Mouse (Mus musculus) limb, embryonic 13.5 days (tissue): ENCODE data around the gene Prkag1. TPM values are rescaled to one million over a fixed set of nuclear protein-coding genes. Genes with fewer than 3 reads are reported as not detected.

Source experiments
- ATAC-seq: fragments of 200-750 bp; cut with Nextera tagmentation; 2 replicates; pipeline ENCODE4 v1.8.0; 2017; ENCODE audit warnings: low read depth, moderate number of reproducible peaks, moderate TSS enrichment; ENCODE audit not compliant: low FRiP score
- H3K27ac ChIP-seq: fragments of 300-500 bp; sonication (generic); 2 replicates; pipeline ENCODE4 v1.5.1; 2015; ENCODE audit warnings: inconsistent platforms, mild to moderate bottlenecking, moderate library complexity
- H3K27me3 ChIP-seq: fragments of 300-500 bp; sonication (generic); 2 replicates; pipeline ENCODE4 v1.6.1; 2015; ENCODE audit warnings: mild to moderate bottlenecking, inconsistent platforms
- H3K36me3 ChIP-seq: fragments of 300-500 bp; sonication (generic); 2 replicates; pipeline ENCODE4 v1.6.1; 2015; ENCODE audit warnings: inconsistent platforms, mild to moderate bottlenecking, moderate library complexity
- H3K4me1 ChIP-seq: fragments of 300-500 bp; sonication (generic); 2 replicates; pipeline ENCODE4 v1.6.1; 2015; ENCODE audit warnings: inconsistent platforms
- H3K4me2 ChIP-seq: fragments of 300-500 bp; sonication (generic); replicated peaks from 2 replicates; pipeline ENCODE4 v1.6.1; 2015; ENCODE audit warnings: inconsistent platforms, mild to moderate bottlenecking, moderate library complexity
- H3K4me3 ChIP-seq: fragments of 300-500 bp; sonication (generic); 2 replicates; pipeline ENCODE4 v1.5.1; 2015; ENCODE audit warnings: moderate library complexity, mild to moderate bottlenecking, inconsistent platforms
- H3K9ac ChIP-seq: fragments of 300-500 bp; sonication (generic); 2 replicates; pipeline ENCODE4 v1.6.1; 2015; ENCODE audit warnings: mild to moderate bottlenecking, inconsistent platforms
- H3K9me3 ChIP-seq: fragments of 300-500 bp; sonication (generic); 2 replicates; pipeline ENCODE4 v1.6.1; 2016; ENCODE audit warnings: inconsistent platforms
- WGBS: fragments of 180-500 bp; shearing (Covaris S2); methylation state at CpG from one replicate; pipeline ENCODE4 v1.1.7; 2015; 5-methylcytosine and 5-hydroxymethylcytosine counted together
- polyA plus RNA-seq: library from polyadenylated mRNA; unstranded; fragments of >200 nt; fragmentation: Nextera tagmentation; extraction: Ambion mirVana; gene quantifications from 2 replicates; pipeline ENCODE4 v1.2.1, GENCODE M21; 2015

Prkag1 gene
- polyA plus RNA-seq, 1 experiment from 2014 or later: 93.4 TPM

- Histone ChIP-seq H3K36me3 (peaks cover 100% of the 10 kb centered on the region), H3K4me1 (no peaks in the 10 kb centered on the region), H3K4me3 (no peak overlapping the region), H3K9ac (no peak overlapping the region), H3K9me3 (no peaks in the 10 kb centered on the region), H3K27ac (no peak overlapping the region), H3K27me3 (no peaks in the 10 kb centered on the region), H3K4me2 (no peak overlapping the region)
- no peak; the same call in 1 of the 2 replicates for ATAC-seq
- 89% methylated on average over 16 of the region's 16 CpGs for WGBS
These were observed 18.8 kb upstream of the Prkag1 start for GRCm38 (mm10) chr15:98849956-98850600.

GRCm38 (mm10) chr15:98849165-98849564 lies 17.8 kb upstream of the Prkag1 start:
- no peaks in the 10 kb centered on the region for H3K4me1 ChIP-seq
- H3K27me3 ChIP-seq: no peaks in the 10 kb centered on the region
- H3K36me3 ChIP-seq: peaks cover 100% of the 10 kb centered on the region
- H3K27ac ChIP-seq: no peak overlapping the region
- ATAC-seq: no peak
- no peak overlapping the region for H3K9ac ChIP-seq
- 93% methylated on average over 11 of the region's 11 CpGs for WGBS
- H3K4me2 ChIP-seq: no peak overlapping the region
- no peaks in the 10 kb centered on the region for H3K9me3 ChIP-seq
- no peak overlapping the region for H3K4me3 ChIP-seq

DNA sequence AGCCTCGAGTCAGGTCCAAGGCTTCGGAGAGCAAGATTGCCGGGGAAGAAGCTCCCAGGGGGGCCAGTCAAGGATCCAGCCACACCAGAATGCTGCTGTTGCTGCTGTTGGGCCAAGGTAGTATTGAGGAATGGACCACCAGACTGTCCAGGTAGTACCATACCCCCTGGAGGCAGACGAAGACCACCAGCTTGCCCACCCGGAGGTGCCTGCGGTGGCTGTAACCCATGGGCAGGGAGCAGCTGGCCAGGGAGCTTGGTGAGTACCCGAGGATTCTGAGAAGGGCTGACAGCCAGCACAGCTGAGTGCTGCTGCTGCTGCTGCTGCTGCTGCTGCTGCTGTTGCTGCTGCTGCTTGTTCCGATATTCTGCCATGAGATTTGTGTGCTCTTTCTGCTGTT lies 14.8 kb upstream of the Prkag1 start:
- no peak overlapping the region for H3K4me3 ChIP-seq
- H3K27me3 ChIP-seq: no peaks in the 10 kb centered on the region
- H3K4me2 ChIP-seq: no peak overlapping the region
- H3K27ac ChIP-seq: no peak overlapping the region
- WGBS: 91% methylated on average over 8 of the region's 8 CpGs
- H3K9me3 ChIP-seq: no peaks in the 10 kb centered on the region
- no peak for ATAC-seq
- H3K9ac ChIP-seq: no peak overlapping the region
- H3K36me3 ChIP-seq: peaks cover 100% of the 10 kb centered on the region
- H3K4me1 ChIP-seq: no peaks in the 10 kb centered on the region

DNA sequence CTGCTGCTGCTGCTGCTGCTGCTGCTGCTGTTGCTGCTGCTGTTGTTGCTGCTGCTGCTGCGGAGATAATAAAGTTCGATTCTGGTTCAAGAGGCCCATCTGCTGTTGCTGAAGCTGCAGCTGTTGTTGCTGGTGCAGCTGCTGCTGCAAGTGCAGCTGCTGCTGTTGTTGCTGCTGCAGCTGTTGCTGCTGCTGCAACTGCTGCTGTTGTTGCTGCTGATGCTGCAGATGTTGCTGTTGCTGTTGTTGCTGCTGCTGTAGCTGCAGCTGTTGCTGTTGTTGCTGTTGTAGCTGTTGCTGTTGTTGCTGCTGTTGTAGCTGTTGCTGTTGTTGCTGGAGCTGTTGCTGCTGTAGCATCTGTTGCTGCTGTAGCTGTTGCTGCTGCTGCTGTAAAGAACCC lies 13.8 kb upstream of the Prkag1 start:
- Histone ChIP-seq H3K27me3 (no peaks in the 10 kb centered on the region), H3K9me3 (no peaks in the 10 kb centered on the region), H3K4me3 (no peak overlapping the region), H3K27ac (no peak overlapping the region), H3K36me3 (peaks cover 100% of the 10 kb centered on the region), H3K4me1 (no peaks in the 10 kb centered on the region), H3K9ac (no peak overlapping the region), H3K4me2 (no peak overlapping the region)
- 88% methylated on average over 2 of the region's 2 CpGs for WGBS
- no peak for ATAC-seq

- Histone ChIP-seq H3K9me3 (no peaks in the 10 kb centered on the region), H3K27me3 (no peaks in the 10 kb centered on the region), H3K9ac (no peak overlapping the region), H3K4me3 (no peak overlapping the region), H3K4me2 (no peak overlapping the region), H3K4me1 (no peaks in the 10 kb centered on the region), H3K27ac (no peak overlapping the region), H3K36me3 (peaks cover 100% of the 10 kb centered on the region)
- no peak for ATAC-seq
- 88% methylated on average over 11 of the region's 11 CpGs for WGBS
These were observed 12.4 kb upstream of the Prkag1 start for GRCm38 (mm10) chr15:98843595-98844223.

DNA sequence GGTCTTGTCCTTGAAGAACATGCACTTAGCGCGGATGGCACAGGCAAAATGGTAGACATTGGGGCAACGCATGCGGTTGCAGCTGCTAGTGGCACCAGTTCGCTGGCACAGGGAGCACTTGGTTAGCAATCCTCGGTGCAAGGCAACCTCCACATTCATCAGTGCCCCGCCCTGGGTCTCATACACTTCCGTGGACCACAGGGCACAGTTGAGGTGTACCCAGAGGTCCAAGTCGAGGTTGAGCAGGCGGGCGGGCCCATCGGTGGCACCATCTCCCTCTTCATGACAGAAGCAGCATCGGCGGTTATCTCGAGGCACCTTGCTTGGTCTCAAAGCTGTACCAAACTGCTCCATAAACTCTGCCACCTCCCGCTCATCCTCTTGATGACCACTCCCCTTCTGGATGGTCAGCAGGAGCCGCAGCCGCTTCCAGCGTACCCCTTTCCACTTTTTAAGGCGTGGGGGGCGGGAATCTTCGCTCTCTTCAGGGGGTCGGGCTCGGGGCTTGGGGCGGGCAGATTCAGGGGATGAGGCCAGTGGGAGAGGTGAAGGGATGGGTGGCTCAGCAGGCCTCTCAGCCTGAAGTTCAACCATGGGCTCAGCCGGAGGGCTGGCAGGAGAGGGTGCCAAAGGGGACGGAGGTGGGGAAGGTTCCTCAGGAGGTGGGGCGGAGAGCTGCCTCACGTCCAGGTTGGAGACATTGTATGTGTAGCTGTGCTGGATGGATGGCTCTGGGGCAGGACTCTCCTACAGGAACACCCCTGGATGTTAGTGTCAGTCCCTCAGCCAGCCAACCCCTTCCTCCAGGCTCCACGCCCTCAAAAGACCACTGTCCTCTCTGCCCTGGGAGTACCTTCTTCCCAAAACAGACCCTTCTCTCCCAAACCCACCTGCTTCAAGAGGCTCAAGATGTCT lies 8.6 kb upstream of the Prkag1 start:
- H3K9me3 ChIP-seq: no peaks in the 10 kb centered on the region
- H3K27me3 ChIP-seq: no peaks in the 10 kb centered on the region
- H3K4me1 ChIP-seq: no peaks in the 10 kb centered on the region
- H3K27ac ChIP-seq: no peak overlapping the region
- 94% methylated on average over 30 of the region's 30 CpGs for WGBS
- no peak overlapping the region for H3K9ac ChIP-seq
- no peak overlapping the region for H3K4me2 ChIP-seq
- ATAC-seq: no peak
- no peak overlapping the region for H3K4me3 ChIP-seq
- peaks cover 100% of the 10 kb centered on the region for H3K36me3 ChIP-seq

DNA sequence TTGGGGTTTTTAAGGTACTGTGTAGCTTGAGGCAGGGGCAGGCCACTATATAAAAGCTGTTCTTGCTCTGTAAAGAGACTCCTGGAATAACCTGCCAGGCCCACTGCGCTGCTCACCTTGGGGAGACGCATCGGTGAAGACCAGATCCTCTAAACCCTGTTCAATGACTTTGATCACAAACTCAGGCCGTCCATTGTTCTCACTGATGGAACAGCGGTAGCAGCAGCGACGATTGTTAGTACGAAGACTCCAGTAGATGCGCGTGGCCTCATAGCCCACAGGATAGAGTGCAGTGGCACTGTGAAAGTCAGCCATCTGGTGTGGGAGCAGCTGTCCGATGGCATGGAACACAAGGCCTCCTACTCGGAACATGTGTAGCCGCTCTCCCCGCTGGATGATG lies 7.8 kb upstream of the Prkag1 start:
- H3K27ac ChIP-seq: no peak overlapping the region
- no peaks in the 10 kb centered on the region for H3K4me1 ChIP-seq
- H3K27me3 ChIP-seq: no peaks in the 10 kb centered on the region
- no peak for ATAC-seq
- H3K36me3 ChIP-seq: peaks cover 100% of the 10 kb centered on the region
- H3K9me3 ChIP-seq: no peaks in the 10 kb centered on the region
- H3K9ac ChIP-seq: no peak overlapping the region
- 98% methylated on average over 14 of the region's 14 CpGs for WGBS
- no peak overlapping the region for H3K4me3 ChIP-seq
- H3K4me2 ChIP-seq: no peak overlapping the region

DNA sequence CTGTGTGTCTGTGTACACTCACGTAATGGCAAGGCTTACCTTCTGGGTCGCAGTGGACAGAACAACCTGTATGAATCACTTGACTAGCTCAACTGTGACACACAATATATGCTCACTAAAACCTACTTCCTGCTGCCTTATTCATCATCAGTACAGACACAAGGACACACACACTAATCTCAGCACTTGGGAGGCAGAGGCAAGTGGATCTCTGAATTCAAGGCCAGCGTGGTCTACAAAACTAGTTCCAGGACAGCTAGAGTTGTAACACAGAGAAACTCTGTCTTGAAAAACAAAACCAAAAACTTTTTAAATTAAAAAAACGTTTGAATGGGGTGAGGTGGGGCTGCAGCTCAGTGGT lies 6.4 kb upstream of the Prkag1 start:
- H3K4me2 ChIP-seq: no peak overlapping the region
- ATAC-seq: no peak
- H3K27ac ChIP-seq: no peak overlapping the region
- no peaks in the 10 kb centered on the region for H3K4me1 ChIP-seq
- no peaks in the 10 kb centered on the region for H3K27me3 ChIP-seq
- H3K4me3 ChIP-seq: no peak overlapping the region
- no peak overlapping the region for H3K9ac ChIP-seq
- peaks cover 98% of the 10 kb centered on the region for H3K36me3 ChIP-seq
- H3K9me3 ChIP-seq: no peaks in the 10 kb centered on the region
- WGBS: 78% methylated on average over 4 of the region's 4 CpGs

GRCm38 (mm10) chr15:98837006-98837742 lies 5.9 kb upstream of the Prkag1 start:
- WGBS: 92% methylated on average over 21 of the region's 21 CpGs

DNA sequence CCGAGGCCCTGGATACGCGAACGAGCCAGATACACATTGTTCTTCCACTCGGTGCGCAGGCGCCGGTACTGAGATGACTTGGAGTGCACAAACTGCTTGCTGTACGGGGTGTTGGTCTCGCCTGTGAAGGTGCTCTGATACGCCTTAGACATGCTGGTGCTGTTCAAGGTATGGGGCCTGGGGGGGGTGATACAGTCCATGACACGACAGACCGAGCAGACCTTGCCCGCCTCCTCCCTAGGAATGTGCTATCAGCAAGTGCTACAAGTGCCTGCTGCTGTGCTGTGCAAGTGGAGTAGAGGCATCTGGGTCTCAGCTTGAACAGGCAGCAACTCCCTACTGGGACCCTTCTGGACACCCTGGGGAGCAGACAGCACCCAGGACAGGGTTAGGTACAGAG lies 4.0 kb upstream of the Prkag1 start:
- no peak overlapping the region for H3K27ac ChIP-seq
- peaks cover 74% of the 10 kb centered on the region for H3K36me3 ChIP-seq
- H3K9me3 ChIP-seq: no peaks in the 10 kb centered on the region
- H3K4me2 ChIP-seq: no peak overlapping the region
- H3K4me3 ChIP-seq: no peak overlapping the region
- H3K27me3 ChIP-seq: no peaks in the 10 kb centered on the region
- 94% methylated on average over 14 of the region's 14 CpGs for WGBS
- H3K9ac ChIP-seq: no peak overlapping the region; the same call in 1 of the 2 replicates
- no peak for ATAC-seq
- peaks cover 7% of the 10 kb centered on the region; the same call in 1 of the 2 replicates for H3K4me1 ChIP-seq

More at GRCm38 (mm10) chr15:98837006-98837742, 5.9 kb upstream of the Prkag1 start:
- Histone ChIP-seq H3K9me3 (no peaks in the 10 kb centered on the region), H3K4me3 (no peak overlapping the region), H3K27me3 (no peaks in the 10 kb centered on the region), H3K36me3 (peaks cover 92% of the 10 kb centered on the region), H3K27ac (no peak overlapping the region), H3K9ac (no peak overlapping the region), H3K4me1 (peaks cover under 1% of the 10 kb centered on the region; the same call in 1 of the 2 replicates), H3K4me2 (no peak overlapping the region)
- no peak for ATAC-seq

DNA sequence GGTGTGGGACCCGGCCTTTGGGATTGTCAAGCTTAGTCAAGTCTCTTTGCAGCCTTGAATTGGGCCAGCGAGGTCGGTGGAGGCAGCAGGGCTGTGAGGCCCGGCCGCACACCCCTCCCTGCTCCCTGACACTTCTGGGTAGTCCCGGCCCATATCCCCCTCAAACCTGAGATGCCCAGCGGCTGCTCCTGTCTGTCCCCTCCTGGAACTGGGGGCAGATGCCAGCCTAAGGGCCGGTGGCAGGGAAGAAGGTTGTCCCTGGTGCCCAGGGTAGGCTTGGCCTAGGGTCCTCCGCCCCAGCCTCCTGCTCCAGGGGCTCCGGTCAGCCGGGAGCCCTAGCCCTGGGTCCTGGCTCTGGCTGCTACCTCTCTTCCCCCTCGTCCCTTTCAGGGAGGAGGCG lies 2.7 kb upstream of the Prkag1 start:
- 85% methylated on average over 13 of the region's 13 CpGs for WGBS
- Histone ChIP-seq H3K9me3 (no peaks in the 10 kb centered on the region), H3K4me1 (peaks cover 18% of the 10 kb centered on the region), H3K4me3 (no peak overlapping the region), H3K9ac (no peak overlapping the region), H3K4me2 (no peak overlapping the region), H3K36me3 (peaks cover 61% of the 10 kb centered on the region), H3K27me3 (no peaks in the 10 kb centered on the region), H3K27ac (no peak overlapping the region)
- ATAC-seq: no peak

DNA sequence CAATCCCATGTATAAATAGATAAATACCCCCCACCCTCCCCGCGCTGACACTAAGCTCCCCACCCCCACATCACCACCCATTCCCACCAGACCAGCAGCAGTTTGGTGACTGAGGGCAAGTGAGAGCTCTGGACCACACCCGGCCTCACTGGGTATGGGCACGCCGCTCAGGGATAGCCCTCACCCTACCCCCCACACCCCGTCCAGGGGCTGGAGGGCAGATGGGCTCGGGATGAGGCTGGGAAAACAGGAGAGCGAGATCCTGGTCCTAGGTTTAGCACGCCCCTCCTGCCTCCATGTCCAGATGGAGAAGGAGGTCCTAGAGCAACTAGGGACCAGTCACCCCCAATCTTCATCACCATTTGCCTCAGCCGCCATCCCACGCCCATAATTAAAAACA lies 2.0 kb upstream of the Prkag1 start:
- Histone ChIP-seq H3K4me2 (no peak overlapping the region), H3K4me3 (no peak overlapping the region), H3K36me3 (peaks cover 53% of the 10 kb centered on the region), H3K4me1 (peaks cover 19% of the 10 kb centered on the region), H3K9me3 (no peaks in the 10 kb centered on the region), H3K27me3 (no peaks in the 10 kb centered on the region), H3K9ac (no peak overlapping the region), H3K27ac (no peak overlapping the region)
- 81% methylated on average over 11 of the region's 11 CpGs for WGBS
- ATAC-seq: no peak
